Mouse (Mus musculus): ENCODE measurements around the gene Tubb1. TPM values are rescaled to one million over a fixed set of nuclear protein-coding genes. Genes with fewer than 3 reads are reported as not detected.

The Tubb1 gene
- polyA plus RNA-seq (2017; shearing (Covaris generic)), result not detected

GRCm38 (mm10) chr2:174450353-174450752, at the start of gene Tubb1:
Gene Tubb1, plus strand, starts transcription at chr2:174450695.

DNA sequence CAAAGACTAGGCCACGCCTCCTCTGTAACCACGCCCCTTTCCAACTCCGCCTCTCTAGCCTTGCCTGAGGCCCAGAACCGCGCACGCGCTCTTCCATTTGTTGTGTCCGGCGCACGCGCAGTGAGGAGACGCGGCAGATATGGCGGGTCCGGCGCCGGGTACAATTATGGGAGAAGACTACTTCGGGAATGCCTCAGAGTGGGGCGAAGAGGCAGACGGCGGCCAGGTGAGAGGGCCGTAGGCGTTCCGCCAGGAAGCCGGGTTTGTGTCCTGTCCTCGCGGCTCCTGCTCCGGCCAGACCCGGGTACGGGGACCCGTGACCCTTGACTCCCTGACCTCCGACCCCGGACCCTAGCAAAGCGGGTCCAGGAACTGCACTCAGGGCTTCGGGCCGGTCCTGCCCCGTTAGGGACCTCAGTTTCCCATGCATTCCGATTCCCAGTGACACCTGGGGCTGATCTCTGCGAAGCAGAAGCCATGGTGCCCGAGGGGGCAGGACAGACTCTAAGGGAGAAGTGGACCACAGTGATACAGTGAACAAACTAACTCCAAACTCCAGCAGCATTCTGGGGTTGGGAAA, 34.7 kb upstream of the Tubb1 start, which contains the start of gene Nelfcd:
Gene Nelfcd, plus strand, starts transcription at position 74 of the 580 bp plus-strand sequence.

GRCm38 (mm10) chr2:174438737-174439449, 11.6 kb upstream of the Tubb1 start, which contains the start of gene Ctsz:
Gene Ctsz, minus strand, starts transcription at chr2:174439039.

GRCm38 (mm10) chr2:174463789-174464523, 13.5 kb downstream of the Tubb1 start, which contains the start of gene Atp5e:
Gene Atp5e, minus strand, starts transcription at chr2:174464105.

GRCm38 (mm10) chr2:174472818-174473549, 22.5 kb downstream of the Tubb1 start, which contains the start of gene Prelid3b:
Gene Prelid3b, minus strand, starts transcription at chr2:174473081.

Other genes with a start within 250 kb of the Tubb1 start
- 79.8 TPM for gene Gnas, start 166.4 kb upstream of the Tubb1 start, polyA plus RNA-seq (2017; shearing (Covaris generic))
- 2.1 TPM for gene Gm20721, start 104.0 kb upstream of the Tubb1 start, polyA plus RNA-seq (2017; shearing (Covaris generic))
- 73.6 TPM for gene Nelfcd, start 34.9 kb upstream of the Tubb1 start, polyA plus RNA-seq (2017; shearing (Covaris generic))
- 152 TPM for gene Ctsz, start 11.7 kb upstream of the Tubb1 start, polyA plus RNA-seq (2017; shearing (Covaris generic))
- gene Atp5e, start 13.4 kb downstream of the Tubb1 start, polyA plus RNA-seq (2017; shearing (Covaris generic)), result 544 TPM
- 93.8 TPM for gene Prelid3b, start 22.4 kb downstream of the Tubb1 start, polyA plus RNA-seq (2017; shearing (Covaris generic))
- gene Zfp831, start 192.8 kb downstream of the Tubb1 start, polyA plus RNA-seq (2017; shearing (Covaris generic)), result 19.3 TPM

All from activated CD4-positive, CD25-positive, alpha-beta regulatory T cell, adult 9 weeks (primary cell).